ENCODE assay signal across 14 mouse cellular contexts in the genomic region with DNA sequence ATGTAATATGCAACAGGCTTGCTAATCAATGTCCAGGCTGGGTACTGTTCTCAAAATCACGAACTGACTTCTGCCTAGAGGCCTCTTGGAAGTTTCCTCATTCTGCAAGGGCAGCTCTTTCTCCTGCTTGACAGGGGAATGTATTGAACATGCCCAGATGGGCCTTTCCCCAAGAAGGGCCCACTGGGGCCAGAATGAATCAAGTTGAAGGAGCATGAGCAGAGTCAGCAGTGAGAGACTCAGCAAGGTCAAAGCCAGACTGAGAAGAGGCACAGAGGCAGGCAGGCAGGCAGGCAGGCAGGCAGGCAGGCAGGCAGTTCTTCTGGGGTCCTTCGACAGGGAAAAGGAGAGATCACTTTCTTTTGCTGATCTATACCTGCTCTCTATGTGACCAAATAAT. TPM values are rescaled to one million over a fixed set of nuclear protein-coding genes. Genes with fewer than 3 reads are reported as not detected.
DNase-seq lines count a peak whose midpoint lies in the region.
"Had no signal": no experiment of that assay in that cellular context is flagged by ENCODE, and none has a peak within 500 bp of the region (broad histone marks: within the 10 kb centered on the region; RNA-seq: fewer than 3 reads in every experiment).

No protein-coding gene starts in this region.

- peak; percentile 66 for DNase-seq in adrenal gland, adult 2 months
- no peak for DNase-seq in adrenal gland, postnatal 25 days
- peak; percentile 19 for DNase-seq in adrenal gland, adult 8-10 months
- DNase-seq in adrenal gland, postnatal 10 days = peak; percentile 31
- peak; percentile 17 to 25 for DNase-seq in adrenal gland, postnatal 36 days
- DNase-seq in natural killer cell, adult 2 months (ENCODE audit: low spot score in 2 of 2) = no peak
- no peak for DNase-seq in thymus, postnatal 10 days (ENCODE audit: low spot score in 2 of 2)
- DNase-seq: cerebellum, adult 11-12 months; cerebellum, adult 2 months; cerebellum, adult 9-10 months; cerebellum, postnatal 10 days; cerebellum, postnatal 25 days; forebrain, postnatal 0 days had no signal

RNA-seq across cellular contexts. Expression of a gene that starts 59.0 kb away (rescaled TPM):
- total RNA-seq in adrenal gland, adult 2 months (2021) = 10 to 100 TPM; 45.9 to 94.1 TPM
- 17.4 and 39.7 TPM in 2 replicates for polyA plus RNA-seq in adrenal gland, adult 2 months (2012; rRNA removed)
- total RNA-seq in adrenal gland, postnatal 25 days (2021) = 90.7 and 114 TPM in 2 replicates
- total RNA-seq in adrenal gland, adult 8-10 months (2022) = 100 to 1,000 TPM in 3 of 4 experiments, 10 to 100 TPM in 1; 72.5 to 179 (median 108) TPM
- 10 to 100 TPM; 44.1 to 60.6 TPM for total RNA-seq in adrenal gland, postnatal 10 days (2021)
- total RNA-seq in adrenal gland, postnatal 36 days (2021) = 100 to 1,000 TPM in 1 of 2 experiments, 10 to 100 TPM in 1; 56.5 to 109 TPM
- total RNA-seq: MEL had no signal

Comparison
In these comparisons a context has a peak if more than half of its experiments do, and no peak if none do; other contexts are left out.
1. DNase-seq: peak in adrenal gland, adult 2 months (single experiment), adrenal gland, adult 8-10 months (single experiment), adrenal gland, postnatal 10 days (single experiment) and adrenal gland, postnatal 36 days (2 of 2); none in adrenal gland, postnatal 25 days (single experiment), natural killer cell, adult 2 months (0 of 2) and thymus, postnatal 10 days (0 of 2).